Mouse (Mus musculus) mature B cell (primary cell): ENCODE data around the gene Inpp5f.
"Not testable (repeated sequence)": the region's sequence is repeated elsewhere in the genome, so short reads cannot be mapped to it uniquely, and the experiment has no call there.

Experiments used
- in situ Hi-C: fragments of 300-500 bp; cut with MboI; formaldehyde crosslinking; loops from 2 replicates; pipeline ENCODE4 v1.14.3; 2019

The Inpp5f gene

GRCm38 (mm10) chr7:128592118-128592935, 18.8 kb upstream of the Inpp5f start:
- in situ Hi-C loops, result no loop called here

GRCm38 (mm10) chr7:128592936-128593241, 18.2 kb upstream of the Inpp5f start:
- in situ Hi-C loops, result no loop called here

- in situ Hi-C loops, result no loop called here
Measured at GRCm38 (mm10) chr7:128596274-128596673, 14.9 kb upstream of the Inpp5f start.

DNA sequence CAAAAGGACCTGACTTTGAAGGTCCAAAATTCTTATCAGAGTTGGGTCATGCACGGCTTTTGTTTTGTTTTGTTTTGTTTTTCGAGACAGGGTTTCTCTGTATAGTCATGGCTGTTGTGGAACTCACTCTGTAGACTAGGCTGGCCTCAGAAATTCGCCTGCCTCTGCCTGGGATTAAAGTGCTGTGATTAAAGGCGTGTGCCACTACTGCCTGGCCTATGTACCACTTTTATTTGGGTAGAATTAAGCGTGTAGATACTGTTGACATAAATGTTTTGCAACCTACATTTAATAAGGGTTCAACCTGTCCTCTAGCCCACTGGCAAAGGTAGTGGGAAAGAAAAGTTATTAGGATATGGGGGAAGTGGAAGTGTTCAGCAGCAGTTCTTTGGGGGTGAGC, 12.1 kb upstream of the Inpp5f start:
- in situ Hi-C loops, result no loop called here

GRCm38 (mm10) chr7:128601826-128602225, 9.3 kb upstream of the Inpp5f start:
- in situ Hi-C loops, result no loop called here

DNA sequence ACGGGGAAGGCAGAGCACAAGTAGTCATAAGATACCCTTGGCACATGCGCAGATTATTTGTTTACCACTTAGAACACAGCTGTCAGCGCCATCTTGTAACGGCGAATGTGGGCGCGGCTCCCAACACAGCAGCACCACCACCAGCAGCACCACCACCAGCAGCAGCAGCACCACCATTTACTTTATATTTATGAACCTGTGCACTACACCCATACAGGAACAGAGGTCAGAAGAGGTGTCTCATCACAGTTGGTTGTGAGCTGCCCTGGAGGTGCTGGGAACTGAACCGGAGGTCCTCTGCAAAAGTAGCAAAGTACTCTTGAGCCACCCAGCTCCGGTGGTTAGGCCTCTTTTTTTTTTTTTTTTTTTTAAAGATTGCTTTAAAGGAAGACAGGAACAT, 1.2 kb upstream of the Inpp5f start:
- in situ Hi-C loops, result not testable (repeated sequence)

DNA sequence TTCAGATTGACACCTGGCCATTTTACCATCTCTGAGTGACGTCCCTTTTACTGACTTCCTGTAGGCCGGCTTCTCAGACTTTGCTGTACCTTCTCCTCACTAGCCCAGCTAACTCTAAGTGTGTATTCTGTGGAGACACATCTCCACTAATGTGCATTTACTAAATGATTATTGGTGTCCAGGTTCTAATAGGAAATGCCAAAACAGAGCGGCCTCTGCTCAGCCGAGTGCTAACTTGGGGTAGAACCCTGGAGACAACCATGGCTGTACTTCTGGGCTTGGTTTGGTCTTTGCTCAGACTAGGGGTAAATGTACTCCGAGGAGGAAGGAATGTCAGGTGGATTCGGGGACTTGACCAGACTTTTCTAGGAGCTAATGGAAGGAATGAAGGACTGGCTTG, 638 bp upstream of the Inpp5f start:
- in situ Hi-C loops, result no loop called here

- in situ Hi-C loops, result no loop called here
Measured at GRCm38 (mm10) chr7:128611799-128612411, 777 bp downstream of the Inpp5f start.

- in situ Hi-C loops, result no loop called here
Measured at GRCm38 (mm10) chr7:128612521-128613181, 1.5 kb downstream of the Inpp5f start.

GRCm38 (mm10) chr7:128613578-128613977, 2.5 kb downstream of the Inpp5f start:
- in situ Hi-C loops, result no loop called here

DNA sequence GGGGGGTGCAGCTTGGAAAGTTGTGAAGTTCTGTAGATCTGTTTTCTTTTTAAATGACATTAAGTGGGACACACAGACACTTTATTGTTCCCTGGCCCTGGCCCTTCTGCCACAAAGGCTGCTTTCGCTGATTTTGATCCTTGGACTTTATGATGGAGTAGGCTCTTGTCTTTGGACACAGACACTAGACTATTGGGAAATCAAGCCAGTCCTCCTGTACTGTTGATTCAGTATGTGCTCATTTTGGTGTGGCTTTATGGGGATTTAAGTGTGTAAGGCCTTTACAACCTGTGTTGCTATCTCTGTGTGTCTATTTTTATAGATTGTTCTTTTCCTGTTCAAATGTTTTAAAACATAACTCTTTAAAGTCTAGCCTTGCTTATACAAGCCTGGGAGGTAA, 6.5 kb downstream of the Inpp5f start:
- in situ Hi-C loops, result no loop called here

DNA sequence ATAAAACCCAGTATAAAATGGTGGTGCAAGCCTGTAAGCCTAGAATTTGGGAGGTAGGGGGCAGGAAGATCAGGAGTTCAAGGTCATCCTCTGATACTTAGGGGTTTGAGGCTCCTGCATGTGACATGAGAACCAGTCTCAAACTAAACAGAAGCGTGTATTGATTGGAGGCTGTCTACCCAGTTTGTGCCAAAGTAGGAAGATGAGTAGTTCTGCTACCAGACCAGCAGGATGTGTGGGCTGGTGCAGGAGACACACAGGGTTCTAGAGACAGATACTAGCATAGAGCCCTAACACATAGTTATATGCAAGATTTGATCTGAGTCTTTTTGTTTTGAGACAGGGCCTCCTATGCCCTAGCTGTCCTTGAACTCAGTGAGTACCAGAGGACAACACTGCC, 9.1 kb downstream of the Inpp5f start:
- in situ Hi-C loops, result no loop called here

DNA sequence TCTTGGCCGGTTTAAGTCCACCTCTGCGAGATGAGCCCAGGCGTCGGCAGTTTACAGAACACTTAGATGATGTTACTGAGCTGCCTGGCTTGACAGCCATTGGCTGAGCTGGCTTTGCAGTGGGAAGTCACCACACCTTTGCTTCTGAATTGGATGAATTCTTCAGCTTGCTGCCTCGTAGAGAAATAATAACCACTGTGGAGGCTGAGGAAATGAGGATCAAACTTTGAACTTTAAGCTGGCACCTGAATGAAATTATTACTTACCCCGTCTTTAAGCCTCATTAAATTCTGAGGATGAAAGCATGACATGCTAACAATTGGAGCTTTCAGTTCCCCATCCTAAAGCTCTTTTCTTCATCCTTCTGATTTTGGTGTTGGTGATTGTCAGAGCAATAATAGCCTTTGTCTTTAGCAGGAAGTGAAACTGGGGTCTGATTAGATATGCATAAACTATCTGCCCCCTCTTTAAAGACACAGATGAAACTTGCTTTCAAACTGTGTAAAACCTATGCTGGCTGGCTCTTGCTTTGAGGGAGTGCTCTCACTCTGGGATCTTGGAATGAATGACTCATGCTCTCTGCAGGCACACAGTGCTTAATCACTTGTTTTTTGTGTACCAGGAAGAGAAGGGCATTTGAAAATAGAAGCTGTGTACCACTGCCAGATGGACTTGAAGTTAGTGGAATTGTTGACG, 11.3 kb downstream of the Inpp5f start:
- in situ Hi-C loops, result no loop called here

DNA sequence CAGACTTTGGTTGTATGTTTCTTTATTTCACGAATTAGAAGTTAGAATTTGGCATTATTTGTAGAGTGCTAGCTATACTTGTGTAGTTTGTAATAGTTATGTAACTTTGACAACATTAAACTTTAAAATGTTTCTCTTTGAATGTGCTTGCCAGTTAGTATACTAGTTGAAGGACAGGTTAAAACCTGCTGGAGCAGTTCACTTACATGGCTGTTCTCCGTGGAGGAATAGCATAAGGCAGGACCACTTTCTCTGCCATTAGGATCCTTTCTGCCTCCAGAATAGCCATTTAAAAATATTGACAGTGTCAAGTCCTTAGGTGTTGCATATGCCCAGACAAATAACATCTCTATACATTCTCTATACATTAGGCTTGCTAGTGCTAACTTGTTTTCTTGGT, 11.9 kb downstream of the Inpp5f start:
- in situ Hi-C loops, result no loop called here

GRCm38 (mm10) chr7:128625382-128625781, 14.3 kb downstream of the Inpp5f start:
- in situ Hi-C loops, result no loop called here

DNA sequence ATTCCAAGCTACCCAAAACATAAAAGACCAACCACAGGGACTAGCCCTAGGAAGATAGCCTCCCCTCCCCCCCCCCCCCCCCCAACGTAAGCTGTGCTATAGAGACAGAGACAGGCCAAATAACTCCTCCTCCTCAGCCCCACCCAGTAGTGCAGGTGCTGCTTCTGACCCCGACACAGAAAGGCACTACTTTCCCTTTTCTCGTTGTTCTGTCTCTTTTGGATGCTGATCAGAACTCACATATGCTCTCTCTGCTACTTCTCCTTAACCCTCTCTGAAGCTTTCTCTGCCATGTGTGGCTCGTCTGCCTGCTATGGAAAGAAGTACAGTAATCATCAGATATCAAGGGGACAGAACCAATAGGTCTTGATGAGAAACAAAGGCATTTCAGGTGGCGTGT, 15.5 kb downstream of the Inpp5f start:
- in situ Hi-C loops, result no loop called here

DNA sequence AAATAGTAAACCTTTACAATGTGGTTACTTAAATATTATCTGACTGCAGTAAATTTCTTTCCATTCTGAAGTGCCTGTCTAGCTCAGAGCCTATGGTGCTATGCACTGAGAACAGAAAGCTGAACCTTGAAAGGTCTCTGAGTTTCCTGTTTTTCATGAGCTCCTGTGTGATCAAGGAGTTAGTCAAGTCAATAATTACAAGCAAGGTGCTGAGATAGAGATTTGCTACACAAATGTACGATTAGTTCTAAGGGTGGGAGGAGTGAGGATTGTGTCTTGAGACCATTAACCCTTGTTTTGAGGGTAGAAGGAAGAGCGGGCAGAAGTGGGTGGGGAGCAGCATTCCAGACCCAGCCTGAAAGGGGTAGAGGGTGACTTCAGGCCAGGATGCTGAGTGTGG, 16.1 kb downstream of the Inpp5f start:
- in situ Hi-C loops, result no loop called here

- in situ Hi-C loops, result no loop called here
Measured at GRCm38 (mm10) chr7:128627723-128628122, 16.6 kb downstream of the Inpp5f start.

DNA sequence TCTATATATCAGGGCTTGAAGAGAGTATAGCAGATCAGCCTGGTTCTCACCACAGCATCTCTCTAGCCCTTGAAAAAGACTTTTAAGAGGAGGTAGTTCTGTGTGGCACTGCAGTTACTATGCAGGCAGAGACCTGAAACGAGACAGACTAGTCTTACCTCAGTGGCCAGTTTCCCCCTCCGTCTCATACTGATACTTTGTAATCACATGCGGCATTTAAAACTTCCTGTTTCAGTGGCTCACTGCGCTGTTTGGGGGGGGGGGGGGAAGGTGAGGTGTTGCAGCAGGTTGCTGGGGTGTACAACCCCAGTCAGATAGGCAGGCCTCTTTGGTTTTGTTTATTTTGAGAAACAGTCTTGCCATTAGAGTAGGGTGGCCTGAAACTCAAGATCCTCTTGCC, 22.0 kb downstream of the Inpp5f start:
- in situ Hi-C loops, result no loop called here

DNA sequence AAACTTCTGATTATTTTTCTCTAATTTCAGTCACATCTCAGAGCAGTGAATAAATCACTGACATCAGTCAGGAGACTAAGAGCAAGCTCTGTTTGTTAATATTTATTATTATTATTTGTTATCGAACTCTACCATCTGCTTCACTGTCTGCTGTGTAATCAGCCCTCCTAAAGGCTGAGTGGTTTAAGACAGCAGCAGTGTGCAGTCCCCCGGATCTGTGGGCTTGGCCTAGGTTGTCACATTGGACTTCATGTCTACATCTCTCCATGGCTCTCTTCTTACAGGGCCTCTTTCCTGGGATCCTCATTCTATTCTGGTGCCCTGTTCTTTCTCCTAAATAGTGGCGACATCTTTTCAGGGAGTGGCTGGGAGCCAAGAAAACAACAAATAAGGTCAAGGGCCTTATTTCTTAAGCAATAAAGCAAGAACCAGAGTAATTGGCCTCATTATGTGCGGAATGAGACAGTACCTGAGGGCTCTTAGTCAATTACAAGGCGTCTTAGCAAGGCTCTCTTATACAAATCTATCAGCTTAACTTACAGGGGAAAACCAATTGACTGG, 28.9 kb downstream of the Inpp5f start:
- in situ Hi-C loops, result no loop called here

GRCm38 (mm10) chr7:128641571-128641970, 30.4 kb downstream of the Inpp5f start:
- in situ Hi-C loops, result no loop called here

DNA sequence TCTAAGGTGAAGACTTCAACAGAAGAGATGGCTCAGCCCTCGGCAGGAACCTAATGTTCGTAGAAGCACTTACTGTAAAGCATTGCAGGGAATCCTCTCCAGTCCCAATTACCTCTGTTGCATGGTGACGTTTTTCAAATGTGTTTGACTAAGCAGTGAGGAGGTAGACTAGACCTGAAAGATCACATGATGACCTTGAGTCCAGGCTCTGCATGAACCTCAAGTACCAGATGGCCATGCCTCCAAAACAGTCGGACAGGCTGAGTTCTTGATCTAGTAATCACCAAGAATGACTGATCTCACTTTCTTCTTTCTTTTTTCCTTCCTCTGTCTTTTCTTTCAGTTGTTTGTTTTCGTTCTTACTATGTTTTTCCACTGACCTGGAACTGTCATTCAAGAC, 31.3 kb downstream of the Inpp5f start:
- in situ Hi-C loops, result no loop called here
